Mouse (Mus musculus) right cerebral cortex, postnatal 4 days (tissue): ENCODE measurements around the gene Cidec.

Source experiments
- DNase-seq: peaks from one replicate; pipeline ENCODE4 v3.0.0-alpha.2; 2022

The Cidec gene

GRCm38 (mm10) chr6:113404649-113405448, 30.7 kb downstream of the Cidec start:
- DNase-seq: no peak

DNA sequence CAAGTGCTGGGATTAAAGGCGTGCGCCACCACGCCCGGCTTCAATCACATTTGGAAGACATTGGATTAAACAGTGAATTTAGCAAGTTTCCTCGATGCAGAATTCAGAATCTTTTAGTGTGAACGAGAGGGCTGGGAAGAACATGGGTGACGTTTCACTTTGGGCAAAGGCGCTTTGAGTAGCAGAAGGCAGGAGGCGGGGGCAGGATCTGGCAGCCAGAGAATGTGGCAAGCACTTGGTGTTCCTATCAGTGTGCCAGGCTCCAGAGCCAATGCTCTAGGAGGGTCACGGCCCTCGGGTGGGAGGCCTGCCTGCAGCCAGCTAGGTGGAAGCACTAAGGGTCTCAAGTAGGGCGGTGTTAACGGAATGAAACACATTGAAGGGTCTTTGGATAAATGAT, 33.5 kb downstream of the Cidec start:
- DNase-seq: no peak

DNA sequence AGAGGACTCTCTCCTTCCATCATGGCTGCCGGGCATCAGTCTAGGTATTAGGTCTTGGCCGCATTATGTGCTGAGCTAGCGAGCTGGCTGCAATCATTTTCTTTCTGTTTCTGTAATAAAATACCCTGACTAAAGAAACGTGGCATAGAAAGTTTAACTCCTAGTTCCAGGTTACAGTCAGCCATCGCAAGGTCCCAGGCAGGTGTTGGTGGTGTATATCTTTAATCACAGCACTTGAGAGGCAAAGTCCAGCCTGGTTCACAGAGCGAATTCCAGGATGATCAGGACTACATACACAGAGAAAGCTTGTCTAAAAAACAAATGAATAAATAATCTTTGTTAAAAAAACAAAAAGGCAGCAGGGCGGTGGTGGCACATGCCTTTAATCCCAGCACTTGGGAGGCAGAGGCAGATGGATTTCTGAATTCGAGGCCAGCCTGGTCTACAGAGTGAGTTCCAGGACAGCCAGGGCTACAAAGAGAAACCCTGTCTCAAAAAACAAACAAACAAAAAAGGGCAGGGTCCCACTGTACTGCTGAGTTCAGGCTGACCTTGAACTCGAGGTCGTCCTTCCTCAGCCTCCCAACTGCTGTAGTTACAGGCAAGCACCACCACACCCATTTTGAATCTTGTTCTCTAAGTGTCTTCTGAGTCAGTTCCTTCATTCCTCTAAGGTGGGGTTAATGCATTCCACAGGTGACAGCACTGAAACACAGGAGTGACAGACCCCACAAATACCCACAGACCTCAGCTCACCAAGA, 39.1 kb downstream of the Cidec start:
- no peak for DNase-seq

DNA sequence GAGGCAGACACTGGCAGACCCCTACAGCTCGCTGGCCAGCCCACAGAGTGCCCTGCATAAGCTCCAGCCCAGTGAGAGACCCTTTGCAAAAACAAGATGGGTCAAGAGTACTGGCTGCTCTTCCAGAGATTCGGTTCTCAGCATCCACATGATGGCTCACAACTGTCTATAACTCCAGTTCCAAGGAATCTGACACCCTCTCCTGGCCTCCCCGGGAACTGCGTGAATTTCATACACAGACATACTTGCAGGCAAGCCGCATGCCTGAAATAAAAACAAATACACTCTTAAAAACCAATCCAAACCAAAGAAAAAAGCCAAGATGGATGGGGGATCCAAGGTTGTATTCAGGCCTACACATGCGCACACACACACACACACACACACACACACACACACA, 40.1 kb downstream of the Cidec start:
- no peak for DNase-seq

- DNase-seq: no peak
Measured at GRCm38 (mm10) chr6:113394811-113395210, 40.7 kb downstream of the Cidec start.

- no peak for DNase-seq
Measured at GRCm38 (mm10) chr6:113393951-113394350, 41.6 kb downstream of the Cidec start.

DNA sequence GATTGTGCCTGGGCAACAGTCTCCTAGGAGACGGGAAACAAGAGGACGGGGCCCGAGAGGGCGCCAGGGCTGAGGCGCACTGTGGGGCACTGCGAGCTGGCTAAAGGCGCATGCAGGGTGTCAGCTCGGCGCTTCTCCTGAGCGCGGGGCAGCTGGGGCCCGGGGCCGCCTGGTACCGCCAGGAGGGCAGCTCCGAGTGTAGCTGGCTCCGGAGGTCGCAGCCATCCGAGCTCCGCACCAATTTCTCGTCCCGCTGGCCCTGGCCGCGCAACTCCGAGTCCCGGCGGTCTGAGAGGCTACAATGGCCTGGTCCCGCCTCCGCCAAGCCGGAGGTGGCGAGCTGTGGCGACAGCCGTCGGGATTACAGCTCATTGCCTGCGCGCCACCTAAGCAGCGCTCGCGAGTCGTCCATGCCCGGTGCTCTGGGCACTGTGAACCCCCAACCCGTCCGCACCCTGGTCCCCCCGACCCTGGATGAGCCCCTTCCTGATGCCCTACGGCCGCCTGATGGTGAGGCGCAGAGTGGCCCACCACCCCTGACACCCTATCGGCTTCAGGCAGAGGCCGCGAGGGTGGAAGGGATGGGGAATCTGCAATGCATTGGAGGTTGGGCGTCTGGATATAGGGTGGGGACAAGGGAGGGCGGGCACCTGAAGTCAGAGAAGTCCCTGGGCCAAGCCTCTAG, 43.0 kb downstream of the Cidec start:
- DNase-seq: peak; percentile 62

DNA sequence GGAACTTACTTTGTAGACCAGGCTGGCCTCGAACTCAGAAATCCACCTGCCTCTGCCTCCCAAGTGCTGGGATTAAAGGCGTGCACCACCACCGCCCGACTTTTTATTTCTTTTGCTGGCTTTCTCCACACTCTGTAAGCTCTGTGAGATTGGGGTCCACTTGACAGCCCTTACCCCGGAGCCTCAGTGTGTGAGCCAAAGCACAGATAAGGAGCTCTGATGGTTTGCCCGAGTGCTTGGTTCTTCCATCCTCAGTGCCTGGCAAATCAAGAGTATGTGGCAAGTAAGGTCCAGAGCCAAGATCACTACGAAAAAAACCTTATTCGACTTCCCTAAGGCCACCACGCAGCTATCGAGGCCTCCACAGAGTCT, 43.6 kb downstream of the Cidec start:
- no peak for DNase-seq

- no peak for DNase-seq
Measured at GRCm38 (mm10) chr6:113390715-113391114, 44.8 kb downstream of the Cidec start.

DNA sequence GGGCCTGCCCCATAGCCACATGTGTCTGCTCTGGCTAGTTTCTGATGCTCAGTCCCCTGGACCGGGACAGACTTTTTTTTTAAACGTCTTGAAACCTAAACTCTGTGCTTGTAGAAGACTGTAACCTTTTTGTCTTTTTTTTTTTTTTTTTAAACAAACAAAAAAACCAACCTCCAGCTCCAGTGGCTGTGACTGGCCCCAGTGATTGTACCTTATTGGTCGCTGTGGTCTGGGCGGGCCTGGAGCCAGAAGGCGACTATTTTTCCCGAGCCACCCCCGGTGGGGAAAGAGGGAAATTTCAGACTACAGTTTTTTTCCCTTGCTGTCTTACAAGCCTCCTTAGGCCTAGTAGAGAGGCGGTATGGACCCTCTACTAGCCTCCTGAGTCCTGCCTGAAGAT, 46.6 kb downstream of the Cidec start, which contains the start of gene Ttll3:
TSS of gene Ttll3 (plus strand) at position 301 of the 400 bp plus-strand sequence.
- no peak for DNase-seq

DNA sequence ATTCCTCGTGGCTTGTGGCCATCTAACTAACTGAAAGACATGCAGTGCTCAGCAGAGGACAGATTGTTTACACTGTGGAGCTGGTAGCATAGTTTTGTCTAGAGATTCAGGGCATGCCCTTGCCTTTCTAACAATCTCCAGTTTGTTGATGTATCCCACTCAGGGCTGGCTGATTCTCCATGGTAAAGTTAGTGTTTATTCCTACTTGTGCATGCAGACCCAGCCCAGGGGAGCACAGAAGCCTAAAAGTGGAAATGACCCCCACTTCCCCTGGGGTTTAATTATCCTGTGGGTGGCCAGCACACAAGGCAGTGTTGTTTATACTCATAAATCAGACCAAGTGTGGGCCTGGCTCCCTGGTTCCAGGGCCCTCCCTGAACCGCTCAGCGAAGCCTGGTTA, 49.5 kb downstream of the Cidec start:
- DNase-seq: no peak

- DNase-seq: no peak
Measured at GRCm38 (mm10) chr6:113385160-113385714, 50.3 kb downstream of the Cidec start.

DNA sequence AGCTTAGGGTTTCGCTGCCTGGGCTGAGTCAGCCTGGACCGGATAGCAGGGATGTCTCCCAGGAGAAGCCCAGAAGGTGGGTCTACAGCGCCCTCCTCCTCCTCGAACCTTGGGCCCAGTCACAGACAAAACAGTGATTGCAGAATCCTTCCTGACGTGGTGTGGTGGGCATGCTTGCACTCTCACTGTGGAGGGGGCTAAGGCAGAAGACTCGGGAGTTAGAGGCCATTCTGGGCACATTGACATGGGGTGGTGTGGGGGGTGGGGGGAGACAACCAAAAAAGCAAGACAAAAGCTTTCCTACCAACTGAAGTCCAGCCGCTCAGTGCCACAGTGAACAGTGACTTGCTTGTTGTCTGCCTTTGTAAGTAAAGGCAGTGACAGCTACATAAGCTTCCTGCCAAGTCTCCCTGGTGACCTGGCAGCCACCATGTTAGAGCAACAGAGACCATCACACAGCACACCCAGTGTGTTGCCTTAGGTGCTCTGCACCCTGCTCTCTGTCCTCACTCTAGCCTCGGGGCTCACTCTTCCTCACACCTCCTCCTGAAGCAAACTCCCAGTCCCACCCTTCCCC, 51.1 kb downstream of the Cidec start:
- no peak for DNase-seq

GRCm38 (mm10) chr6:113380480-113380879, 55.1 kb downstream of the Cidec start:
- DNase-seq: no peak

- DNase-seq: no peak
Measured at GRCm38 (mm10) chr6:113379246-113379645, 56.3 kb downstream of the Cidec start.

GRCm38 (mm10) chr6:113377496-113378385, 57.8 kb downstream of the Cidec start, which contains the start of the genes Tada3 and Arpc4:
TSS of gene Tada3 (minus strand) at chr6:113377883.
TSS of gene Arpc4 (plus strand) at chr6:113378115.
- peak; percentile 89 for DNase-seq

DNA sequence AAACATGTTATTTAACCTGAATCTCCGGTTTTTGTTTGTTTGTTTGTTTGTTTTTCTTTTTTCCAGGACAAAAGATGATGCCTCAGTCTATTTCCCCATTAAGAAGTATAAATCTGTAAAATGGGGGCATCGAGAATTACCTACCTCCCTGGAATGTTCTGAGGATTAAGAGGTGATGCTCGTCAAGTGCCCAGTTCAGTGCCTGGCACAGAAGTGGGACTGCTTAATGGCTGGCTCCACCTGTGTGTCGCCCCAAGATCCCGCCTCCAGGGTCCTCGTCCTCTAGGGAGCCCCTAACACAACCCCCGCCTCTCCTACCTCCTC, 58.4 kb downstream of the Cidec start:
- no peak for DNase-seq
